Mouse (Mus musculus) heart, embryonic 14.5 days (tissue): ENCODE measurements around the gene Zfp526. TPM values are rescaled to one million over a fixed set of nuclear protein-coding genes. Genes with fewer than 3 reads are reported as not detected.

ENCODE experiments used
- ATAC-seq: fragments of 200-750 bp; cut with Nextera tagmentation; 2 replicates; pipeline ENCODE4 v1.8.0; 2017; ENCODE audit warnings: low read depth, moderate TSS enrichment; ENCODE audit not compliant: insufficient number of reproducible peaks, insufficient read depth, low FRiP score
- H3K27ac ChIP-seq, 2 experiments: fragments of 200-500 bp in 1 of 2; fragments of 300-500 bp in 1 of 2; sonication (generic) in 1 of 2; replicated peaks in 1 of 2; 2 replicates each; pipeline ENCODE4 v1.5.1; 2012 to 2014; ENCODE audit warnings: low read depth in 2 of 2, low read length in 2 of 2, control low read depth in 1 of 2, mild to moderate bottlenecking in 1 of 2, mixed read lengths in 1 of 2; ENCODE audit not compliant: control insufficient read depth in 1 of 2, insufficient read depth in 1 of 2
- H3K27me3 ChIP-seq: fragments of 300-500 bp; sonication (generic); 2 replicates; pipeline ENCODE4 v1.6.1; 2014; ENCODE audit warnings: mild to moderate bottlenecking, low read length, control low read depth; ENCODE audit not compliant: control insufficient read depth, insufficient read depth
- H3K36me3 ChIP-seq: fragments of 300-500 bp; sonication (generic); 2 replicates; pipeline ENCODE4 v1.6.1; 2014; ENCODE audit warnings: mild to moderate bottlenecking, control low read depth, low read length, mixed read lengths; ENCODE audit not compliant: control insufficient read depth, insufficient read depth
- H3K4me1 ChIP-seq, 2 experiments: fragments of 200-500 bp in 1 of 2; fragments of 300-500 bp in 1 of 2; sonication (generic) in 1 of 2; 2 replicates each; pipeline ENCODE4 v1.6.1; 2012 to 2014; ENCODE audit warnings: low read length in 2 of 2, control low read depth in 1 of 2, mixed read lengths in 1 of 2; ENCODE audit not compliant: control insufficient read depth in 2 of 2, insufficient read depth in 2 of 2
- H3K4me2 ChIP-seq: fragments of 300-500 bp; sonication (generic); 2 replicates; pipeline ENCODE4 v1.6.1; 2014; ENCODE audit warnings: mild to moderate bottlenecking, low read length
- H3K4me3 ChIP-seq, 2 experiments: fragments of 200-500 bp in 1 of 2; fragments of 300-500 bp in 1 of 2; sonication (generic) in 1 of 2; 2 replicates each; pipeline ENCODE4 v1.5.1; 2012 to 2014; ENCODE audit warnings: low read length in 2 of 2, mild to moderate bottlenecking in 2 of 2, control low read depth in 1 of 2, low read depth in 1 of 2, moderate library complexity in 1 of 2; ENCODE audit not compliant: control insufficient read depth in 1 of 2, insufficient read depth in 1 of 2
- H3K9ac ChIP-seq: fragments of 300-500 bp; sonication (generic); 2 replicates; pipeline ENCODE4 v1.6.1; 2014; ENCODE audit warnings: mild to moderate bottlenecking, low read length
- H3K9me3 ChIP-seq: fragments of 300-500 bp; sonication (generic); 2 replicates; pipeline ENCODE4 v1.6.1; 2016; ENCODE audit warnings: low read length, control low read depth; ENCODE audit not compliant: control insufficient read depth
- WGBS: fragments of 180-500 bp; shearing (Covaris S2); extraction: QIAGEN DNeasy Blood & Tissue Kit; methylation state at CpG from one replicate; pipeline ENCODE4 v1.1.7; 2014; 5-methylcytosine and 5-hydroxymethylcytosine counted together
- polyA plus RNA-seq: library from polyadenylated mRNA; unstranded; fragments of >200 nt; fragmentation: Nextera tagmentation; extraction: Ambion mirVana; gene quantifications from 2 replicates; pipeline ENCODE4 v1.2.1, GENCODE M21; 2014

Zfp526 gene
- polyA plus RNA-seq, 1 experiment from 2014 or later = 2.3 TPM

GRCm38 (mm10) chr7:25270652-25271633 is 49.7 kb downstream of the Zfp526 start:
- no peak for ATAC-seq
- Histone ChIP-seq H3K9ac (no peak overlapping the region), H3K27ac (no peak overlapping the region), H3K27me3 (no peaks in the 10 kb centered on the region), H3K4me3 (no peak overlapping the region), H3K36me3 (peaks cover 40% of the 10 kb centered on the region), H3K9me3 (no peaks in the 10 kb centered on the region), H3K4me2 (no peak overlapping the region), H3K4me1 (peaks cover 27 to 46% of the 10 kb centered on the region in 2 experiments)
- WGBS = 86% methylated on average over 35 of the region's 35 CpGs

DNA sequence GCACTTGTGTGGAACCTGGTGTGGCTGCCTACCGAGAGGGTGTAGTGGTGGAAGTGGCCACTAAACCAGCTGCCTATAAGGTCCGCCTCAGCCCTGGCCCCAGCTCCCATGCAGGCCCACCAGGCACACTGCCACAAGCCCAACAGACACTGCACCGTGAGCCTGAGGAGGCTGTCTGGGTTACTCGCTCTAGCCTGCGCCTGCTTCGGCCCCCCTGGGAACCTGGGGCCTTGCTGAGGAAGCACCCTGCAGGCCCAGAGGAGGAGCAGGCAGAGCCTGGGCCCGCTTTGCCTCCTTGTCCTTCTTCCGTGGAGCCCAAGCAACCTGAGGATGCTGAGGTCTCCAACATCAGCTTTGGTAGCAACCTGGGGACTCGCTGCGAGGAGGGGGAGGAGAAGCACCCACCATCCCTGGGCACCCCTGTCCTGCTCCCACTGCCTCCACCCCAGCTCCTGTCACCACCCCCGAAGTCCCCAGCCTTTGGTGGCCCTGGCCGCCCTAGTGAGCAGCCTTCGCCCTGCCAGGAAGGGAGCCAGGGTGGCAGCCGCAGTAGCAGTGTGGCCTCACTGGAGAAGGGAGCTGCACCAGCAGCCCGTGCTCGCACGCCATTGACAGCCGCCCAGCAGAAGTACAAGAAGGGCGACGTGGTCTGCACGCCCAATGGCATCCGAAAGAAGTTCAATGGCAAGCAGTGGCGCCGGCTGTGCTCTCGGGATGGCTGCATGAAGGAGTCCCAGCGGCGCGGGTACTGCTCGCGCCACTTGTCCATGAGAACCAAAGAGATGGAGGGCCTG is 50.6 kb downstream of the Zfp526 start:
- Histone ChIP-seq H3K27me3 (no peaks in the 10 kb centered on the region), H3K4me1 (peaks cover 31 to 49% of the 10 kb centered on the region in 2 experiments), H3K9ac (no peak overlapping the region), H3K9me3 (no peaks in the 10 kb centered on the region), H3K27ac (no peak overlapping the region), H3K36me3 (peaks cover 40% of the 10 kb centered on the region), H3K4me3 (no peak overlapping the region), H3K4me2 (no peak overlapping the region)
- 79% methylated on average over 30 of the region's 30 CpGs for WGBS
- ATAC-seq = no peak

GRCm38 (mm10) chr7:25272445-25273258 is 51.4 kb downstream of the Zfp526 start:
- no peak overlapping the region for H3K9ac ChIP-seq
- H3K27me3 ChIP-seq = no peaks in the 10 kb centered on the region
- H3K4me1 ChIP-seq = peaks cover 32 to 52% of the 10 kb centered on the region in 2 experiments
- H3K9me3 ChIP-seq = no peaks in the 10 kb centered on the region
- peaks cover 40% of the 10 kb centered on the region for H3K36me3 ChIP-seq
- 78% methylated on average over 36 of the region's 38 CpGs for WGBS
- no peak overlapping the region for H3K27ac ChIP-seq
- no peak overlapping the region for H3K4me3 ChIP-seq
- H3K4me2 ChIP-seq = no peak overlapping the region
- ATAC-seq = no peak

DNA sequence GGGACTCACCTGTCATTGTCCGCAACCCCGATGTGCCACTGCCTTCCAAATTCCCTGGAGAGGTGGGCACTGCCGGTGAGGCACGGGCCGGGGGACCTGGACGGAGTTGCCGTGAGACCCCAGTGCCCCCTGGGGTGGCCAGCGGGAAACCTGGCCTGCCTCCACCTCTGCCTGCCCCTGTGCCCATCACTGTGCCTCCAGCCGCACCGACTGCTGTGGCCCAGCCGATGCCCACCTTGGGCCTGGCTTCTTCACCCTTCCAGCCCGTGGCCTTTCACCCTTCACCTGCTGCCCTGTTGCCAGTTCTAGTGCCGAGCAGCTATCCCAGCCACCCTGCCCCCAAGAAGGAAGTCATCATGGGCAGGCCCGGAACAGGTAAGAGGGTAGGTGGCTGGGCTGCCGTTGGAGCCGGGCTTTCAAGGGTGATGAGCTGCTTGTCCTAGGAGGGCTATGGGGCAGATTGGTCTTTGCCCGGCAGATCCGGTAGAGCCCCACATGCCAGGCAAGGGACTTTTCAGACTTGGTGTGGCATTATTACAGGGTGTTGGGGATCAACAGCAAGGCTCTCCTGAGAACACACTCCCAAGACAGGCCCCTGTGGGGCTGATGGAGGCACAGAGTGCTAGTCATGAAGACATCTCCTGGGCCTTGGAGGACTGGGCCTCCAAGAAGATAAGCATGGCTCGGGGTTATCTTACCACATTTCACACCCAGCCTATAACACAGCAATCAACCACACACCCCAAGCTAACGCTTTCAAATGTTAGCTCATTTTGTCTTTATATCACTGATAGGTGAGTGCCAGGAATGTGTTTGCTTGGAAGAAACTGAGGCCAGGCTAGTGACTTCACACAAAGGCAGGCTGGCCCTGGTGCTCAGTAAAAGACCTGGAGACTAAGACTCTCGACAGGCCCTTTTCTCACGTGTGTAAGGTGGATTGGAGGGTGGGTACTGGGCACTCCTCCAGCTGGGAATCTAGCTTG is 52.3 kb downstream of the Zfp526 start:
- Histone ChIP-seq H3K4me1 (peaks cover 33 to 55% of the 10 kb centered on the region in 2 experiments), H3K9me3 (no peaks in the 10 kb centered on the region), H3K9ac (peak overlapping the region; percentile 48), H3K4me3 (no peak overlapping the region), H3K27me3 (no peaks in the 10 kb centered on the region), H3K36me3 (peaks cover 40% of the 10 kb centered on the region), H3K27ac (no peak overlapping the region), H3K4me2 (no peak overlapping the region)
- 82% methylated on average over 22 of the region's 22 CpGs for WGBS
- no peak for ATAC-seq

- H3K9me3 ChIP-seq = no peaks in the 10 kb centered on the region
- H3K27ac ChIP-seq = no peak overlapping the region
- peak overlapping the region; percentile 48 for H3K9ac ChIP-seq
- H3K27me3 ChIP-seq = no peaks in the 10 kb centered on the region
- H3K4me3 ChIP-seq = no peak overlapping the region
- WGBS = 62% methylated on average over 5 of the region's 5 CpGs
- no peak overlapping the region for H3K4me2 ChIP-seq
- peaks cover 40% of the 10 kb centered on the region for H3K36me3 ChIP-seq
- H3K4me1 ChIP-seq = peaks cover 27 to 47% of the 10 kb centered on the region in 2 experiments
- ATAC-seq = no peak
These were observed 53.3 kb downstream of the Zfp526 start for GRCm38 (mm10) chr7:25274571-25274970.

DNA sequence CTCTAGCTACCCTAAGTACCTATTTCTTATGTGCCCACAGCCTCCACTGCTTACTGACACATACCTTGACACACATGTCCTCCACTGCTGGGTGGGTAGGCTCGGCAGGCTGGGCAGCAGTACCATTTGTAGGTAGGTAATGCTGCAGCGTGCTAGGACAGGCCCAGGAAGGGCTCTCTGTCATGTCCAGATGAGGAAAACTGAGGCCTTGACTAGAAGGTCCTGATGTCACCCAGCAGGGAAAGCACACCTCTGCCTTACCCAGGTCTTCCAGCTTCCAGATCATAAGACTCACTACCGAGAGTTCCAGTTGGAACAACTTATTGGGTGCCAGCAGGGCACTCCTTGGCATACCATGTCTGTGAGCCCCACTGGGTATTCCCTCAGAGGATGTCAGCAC is 53.8 kb downstream of the Zfp526 start:
- H3K4me1 ChIP-seq = peaks cover 28 to 47% of the 10 kb centered on the region in 2 experiments
- no peak overlapping the region for H3K4me2 ChIP-seq
- H3K9ac ChIP-seq = peak overlapping the region; percentile 48
- ATAC-seq = no peak
- peak overlapping the region in 1 of 2 experiments; percentile 99; a peak in 1 of 4 replicates for H3K27ac ChIP-seq
- H3K27me3 ChIP-seq = no peaks in the 10 kb centered on the region
- WGBS = 88% methylated on average over 3 of the region's 3 CpGs
- no peak overlapping the region for H3K4me3 ChIP-seq
- peaks cover 40% of the 10 kb centered on the region for H3K36me3 ChIP-seq
- H3K9me3 ChIP-seq = no peaks in the 10 kb centered on the region
